Mouse (Mus musculus): ENCODE data around the gene Zfp523.

Zfp523 gene

GRCm38 (mm10) chr17:28176775-28177539 lies at the start of gene Zfp523:
Gene Zfp523 (plus strand): TSS chr17:28177129.
- DNase-seq (ENCODE audit: low spot score in 2 of 2): peak; percentile 83 to 96

GRCm38 (mm10) chr17:28129796-28130195 lies 47.1 kb upstream of the Zfp523 start:
- no peak for DNase-seq (ENCODE audit: low spot score in 2 of 2)

- no peak for DNase-seq (ENCODE audit: low spot score in 2 of 2)
Observed at GRCm38 (mm10) chr17:28130391-28131125, 46.4 kb upstream of the Zfp523 start.

- DNase-seq (ENCODE audit: low spot score in 2 of 2): no peak
Observed at GRCm38 (mm10) chr17:28131156-28131555, 45.8 kb upstream of the Zfp523 start.

- DNase-seq (ENCODE audit: low spot score in 2 of 2): peak; percentile 66 to 82
Observed at GRCm38 (mm10) chr17:28133193-28133592, 43.7 kb upstream of the Zfp523 start.

GRCm38 (mm10) chr17:28135496-28135895 lies 41.4 kb upstream of the Zfp523 start:
- DNase-seq (ENCODE audit: low spot score in 2 of 2): no peak

- no peak for DNase-seq (ENCODE audit: low spot score in 2 of 2)
Observed at GRCm38 (mm10) chr17:28136266-28136665, 40.7 kb upstream of the Zfp523 start.

- no peak for DNase-seq (ENCODE audit: low spot score in 2 of 2)
Observed at GRCm38 (mm10) chr17:28138013-28138412, 38.9 kb upstream of the Zfp523 start.

- no peak for DNase-seq (ENCODE audit: low spot score in 2 of 2)
Observed at GRCm38 (mm10) chr17:28138685-28139084, 38.2 kb upstream of the Zfp523 start.

- DNase-seq (ENCODE audit: low spot score in 2 of 2): no peak
Observed at GRCm38 (mm10) chr17:28140431-28141204, 36.3 kb upstream of the Zfp523 start.

- no peak for DNase-seq (ENCODE audit: low spot score in 2 of 2)
Observed at GRCm38 (mm10) chr17:28141205-28141650, 35.7 kb upstream of the Zfp523 start.

GRCm38 (mm10) chr17:28141771-28142699 lies 34.9 kb upstream of the Zfp523 start, which contains the start of gene Scube3:
Gene Scube3 (plus strand): TSS chr17:28142141.
- DNase-seq (ENCODE audit: low spot score in 2 of 2): no peak

GRCm38 (mm10) chr17:28142700-28143610 lies 34.0 kb upstream of the Zfp523 start:
- no peak for DNase-seq (ENCODE audit: low spot score in 2 of 2)

- no peak for DNase-seq (ENCODE audit: low spot score in 2 of 2)
Observed at GRCm38 (mm10) chr17:28143751-28144150, 33.2 kb upstream of the Zfp523 start.

- DNase-seq (ENCODE audit: low spot score in 2 of 2): no peak
Observed at GRCm38 (mm10) chr17:28144241-28144640, 32.7 kb upstream of the Zfp523 start.

- no peak for DNase-seq (ENCODE audit: low spot score in 2 of 2)
Observed at GRCm38 (mm10) chr17:28148288-28148687, 28.6 kb upstream of the Zfp523 start.

GRCm38 (mm10) chr17:28149734-28150133 lies 27.2 kb upstream of the Zfp523 start:
- no peak for DNase-seq (ENCODE audit: low spot score in 2 of 2)

- DNase-seq (ENCODE audit: low spot score in 2 of 2): no peak
Observed at GRCm38 (mm10) chr17:28150456-28150855, 26.5 kb upstream of the Zfp523 start.

- DNase-seq (ENCODE audit: low spot score in 2 of 2): no peak
Observed at GRCm38 (mm10) chr17:28153095-28153494, 23.8 kb upstream of the Zfp523 start.

- no peak for DNase-seq (ENCODE audit: low spot score in 2 of 2)
Observed at GRCm38 (mm10) chr17:28154970-28155369, 22.0 kb upstream of the Zfp523 start.

Measured in cerebellum, postnatal 4 days (tissue).